Mouse (Mus musculus) CD4-positive, CD25-positive, alpha-beta regulatory T cell, adult 2 months (primary cell): Measurements from ENCODE around the gene Dirc2.

Source experiments
- DNase-seq: peaks from one replicate; pipeline ENCODE4 v3.0.0-alpha.2; 2012; ENCODE audit warnings: low read depth, low spot score

Gene Dirc2

DNA sequence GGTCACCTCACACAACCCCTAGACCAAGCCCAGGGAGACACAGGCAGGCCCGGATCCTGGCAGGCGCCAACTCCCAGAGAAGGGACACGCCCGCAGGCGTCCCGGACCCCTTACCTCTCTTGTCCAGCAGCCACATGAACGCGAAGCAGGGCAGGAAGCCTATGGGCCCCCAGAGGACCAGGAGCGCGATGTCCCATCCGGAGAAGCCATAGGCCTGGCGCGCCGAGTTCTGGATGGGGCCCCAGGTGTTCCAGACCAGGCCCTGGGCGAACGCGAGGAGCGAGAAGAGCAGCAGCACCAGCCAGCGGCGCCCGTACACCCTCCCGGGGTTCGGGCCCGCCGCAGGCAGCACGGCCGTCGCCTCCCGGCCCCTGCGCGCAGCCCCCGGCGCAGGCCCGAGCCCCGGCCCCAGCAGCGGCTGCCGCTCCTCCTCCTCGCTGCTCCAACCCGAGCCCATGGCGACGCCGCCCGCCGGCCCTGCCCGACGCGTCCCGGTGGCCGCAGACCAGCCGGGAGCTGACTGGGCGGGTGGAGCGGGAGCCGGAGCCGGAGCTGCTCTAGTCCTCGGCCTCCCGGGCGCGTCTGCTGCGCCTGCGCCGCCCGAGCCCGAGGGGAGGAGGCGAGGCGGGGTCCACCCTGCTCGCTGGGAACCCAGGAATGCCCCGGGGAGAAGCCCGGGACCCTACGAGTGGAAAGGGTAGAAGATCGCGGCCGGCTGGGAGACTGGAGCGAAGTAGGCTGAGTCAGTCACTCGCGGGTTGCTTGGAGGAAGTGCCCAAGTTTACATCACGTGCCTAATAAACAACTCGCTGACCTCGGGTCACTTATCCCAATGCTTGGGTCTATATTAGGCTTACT, at the start of gene Dirc2:
Gene Dirc2 (minus strand): TSS at position 572 of the 858 bp plus-strand sequence.
- DNase-seq, result peak; percentile 71

DNA sequence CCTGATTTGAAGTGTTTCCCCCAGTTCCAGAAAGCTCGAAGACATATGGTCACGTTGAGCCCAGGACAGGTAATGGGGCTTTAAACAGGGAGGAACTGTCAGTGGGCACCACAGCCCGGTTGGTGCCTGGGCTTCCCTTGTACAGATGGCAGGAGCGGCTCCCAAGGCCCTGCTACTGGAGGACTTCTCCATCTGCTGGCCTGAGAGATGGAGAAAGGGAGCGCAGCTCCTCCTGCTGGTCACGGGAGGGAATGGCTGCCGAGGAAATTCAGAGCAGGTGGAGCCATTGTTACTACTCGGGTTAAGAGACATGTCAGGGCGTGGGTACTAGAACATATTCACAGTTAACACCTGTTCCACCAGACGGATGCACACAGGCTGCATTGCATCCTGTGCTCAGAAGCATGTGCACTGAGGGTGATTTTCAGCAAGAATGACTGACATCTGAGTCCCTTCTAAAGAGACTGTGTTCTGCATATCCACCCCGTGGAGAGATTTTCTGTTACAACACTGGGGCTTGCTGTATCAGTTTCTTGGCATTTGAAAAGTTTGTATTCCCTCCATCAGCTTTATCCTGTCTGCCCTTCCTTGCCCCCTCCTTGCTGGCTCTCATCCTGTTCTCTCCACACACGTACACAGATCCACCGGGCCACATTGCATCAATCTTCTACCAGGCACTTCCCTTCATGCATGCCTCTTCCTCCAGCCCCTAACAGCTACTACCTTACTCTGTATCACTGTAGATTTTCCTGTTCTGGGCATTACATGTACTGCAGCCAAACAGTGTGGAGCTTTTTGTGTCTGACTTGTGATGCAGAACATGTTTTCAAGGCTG, 48.3 kb upstream of the Dirc2 start:
- DNase-seq, result peak; percentile 86

- no peak for DNase-seq
Observed at GRCm38 (mm10) chr16:35813119-35813518, 44.0 kb upstream of the Dirc2 start.

GRCm38 (mm10) chr16:35808838-35809237, 39.7 kb upstream of the Dirc2 start:
- no peak for DNase-seq

GRCm38 (mm10) chr16:35807663-35807992, 38.5 kb upstream of the Dirc2 start:
- no peak for DNase-seq

DNA sequence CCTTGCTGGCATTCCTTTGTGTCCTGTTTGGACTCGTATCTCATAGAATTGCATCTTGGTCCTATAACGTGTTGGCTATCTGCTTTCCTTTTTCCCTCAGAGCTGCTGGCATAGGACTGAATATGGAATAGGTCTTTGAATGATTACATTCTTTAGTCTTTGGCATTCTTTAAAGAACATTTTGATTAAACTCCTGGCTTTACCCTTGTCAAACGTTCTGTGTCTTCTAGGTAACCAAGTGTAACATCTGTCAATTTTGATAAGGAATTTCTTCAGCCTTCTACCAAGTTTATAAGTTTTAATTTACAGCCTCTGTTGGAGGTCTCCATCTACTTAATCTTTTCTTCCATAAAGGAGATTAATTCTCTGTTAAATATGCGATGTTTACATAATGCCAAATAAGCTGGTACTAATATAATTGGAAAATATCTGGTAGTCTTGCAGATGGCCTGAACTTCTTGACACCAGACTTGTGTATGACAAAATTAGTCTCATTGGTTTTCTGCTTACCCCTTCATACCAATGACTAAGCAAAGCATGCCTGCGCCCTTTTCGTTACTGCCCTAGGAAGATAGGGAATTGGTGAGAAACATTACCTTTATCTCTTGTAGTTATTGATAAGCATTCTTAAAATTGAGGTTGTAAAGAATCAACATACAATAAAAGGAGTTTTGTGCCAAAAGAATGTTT, 38.0 kb upstream of the Dirc2 start:
- no peak for DNase-seq

DNA sequence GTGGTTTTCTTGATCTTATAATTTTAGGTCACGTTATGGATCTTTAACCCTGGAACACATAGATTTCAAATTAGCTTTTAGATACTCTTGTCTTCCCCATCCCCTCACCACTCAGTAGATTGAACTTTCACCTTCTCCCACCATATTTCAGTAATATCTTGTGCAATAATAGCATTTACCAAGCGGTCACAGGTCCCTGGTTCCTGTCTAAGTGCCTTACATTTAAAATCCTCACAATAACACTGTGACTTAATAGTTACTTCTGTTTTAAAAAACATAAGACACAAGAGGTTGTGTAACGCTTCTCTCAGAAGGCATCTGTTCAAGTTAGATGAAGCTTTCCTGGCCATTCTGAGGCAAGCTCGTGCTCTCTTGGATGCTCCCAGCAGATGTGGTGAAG, 34.6 kb upstream of the Dirc2 start:
- no peak for DNase-seq

- no peak for DNase-seq
Observed at GRCm38 (mm10) chr16:35802163-35802562, 33.0 kb upstream of the Dirc2 start.

GRCm38 (mm10) chr16:35791962-35792521, 22.9 kb upstream of the Dirc2 start:
- DNase-seq, result peak; percentile 31

GRCm38 (mm10) chr16:35788330-35788729, 19.2 kb upstream of the Dirc2 start:
- DNase-seq, result no peak

DNA sequence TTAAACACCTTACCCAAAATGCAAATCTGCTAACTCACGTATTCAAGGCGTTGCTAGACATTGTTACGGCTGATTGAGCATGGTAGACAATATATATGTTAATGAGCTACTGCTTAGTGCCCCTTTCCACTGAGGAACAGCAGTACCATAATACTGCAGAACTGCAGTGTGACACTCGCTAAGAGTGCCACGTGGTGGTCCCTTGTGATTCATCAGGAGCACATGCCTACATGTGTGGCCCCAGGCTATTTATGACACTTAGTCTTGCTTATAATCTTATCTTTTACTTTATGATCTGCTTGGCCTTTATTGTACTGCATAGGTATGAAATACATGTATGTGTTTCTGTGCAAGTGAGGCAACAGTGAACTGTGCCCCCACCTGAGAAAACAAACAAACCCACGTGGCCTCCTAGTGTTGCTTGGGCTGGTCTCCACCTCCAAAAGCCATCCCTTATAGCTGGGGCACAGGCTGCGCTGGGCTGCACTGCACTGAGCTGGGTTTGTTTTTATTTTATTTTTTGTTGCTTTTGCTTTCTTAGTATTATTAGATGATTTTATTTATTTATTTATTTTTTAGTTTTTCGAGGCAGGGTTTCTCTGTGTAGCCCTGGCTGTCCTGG, 18.5 kb upstream of the Dirc2 start:
- DNase-seq, result no peak

DNA sequence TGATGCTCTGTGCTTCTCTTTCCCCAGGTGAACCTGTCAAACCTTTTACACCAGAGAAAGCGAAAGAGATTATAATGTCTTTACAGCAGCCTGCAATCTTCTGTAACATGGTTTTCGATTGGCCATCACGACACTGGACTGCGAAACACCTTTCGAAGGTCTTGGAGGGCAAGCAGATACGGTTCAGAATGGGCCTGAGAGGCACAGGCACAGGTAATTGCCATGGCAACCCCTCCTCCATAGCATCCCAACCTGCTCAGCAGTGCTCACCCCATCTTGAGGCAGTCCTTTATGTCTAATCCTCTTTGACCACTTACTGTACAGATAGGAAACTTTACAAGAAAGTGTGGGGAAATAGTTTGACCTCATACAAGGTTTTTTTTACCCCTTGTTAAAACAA, 18.0 kb upstream of the Dirc2 start:
- no peak for DNase-seq

- no peak for DNase-seq
Observed at GRCm38 (mm10) chr16:35784134-35784725, 15.1 kb upstream of the Dirc2 start.

- DNase-seq, result no peak
Observed at GRCm38 (mm10) chr16:35783207-35783573, 14.0 kb upstream of the Dirc2 start.

GRCm38 (mm10) chr16:35782451-35783206, 13.5 kb upstream of the Dirc2 start:
- no peak for DNase-seq

DNA sequence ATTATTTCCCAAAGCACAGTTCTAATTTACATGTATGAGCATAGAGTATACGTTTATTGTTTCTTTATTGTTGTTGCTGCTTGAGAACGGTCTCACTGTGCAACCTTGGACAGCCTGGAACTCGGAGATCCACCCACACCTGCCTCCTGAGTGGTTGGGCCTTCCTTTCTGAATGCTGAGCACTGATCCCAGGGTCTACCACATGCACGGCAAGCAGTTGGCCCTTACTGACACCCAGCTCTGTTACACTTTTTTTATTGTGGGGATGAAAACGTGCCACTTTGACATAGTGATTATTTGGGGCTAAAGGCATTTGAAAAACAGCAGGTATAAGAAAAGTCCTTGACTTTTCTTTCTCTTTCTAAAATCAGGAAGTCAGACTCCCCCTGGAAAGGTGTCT, 12.5 kb upstream of the Dirc2 start:
- no peak for DNase-seq

- DNase-seq, result no peak
Observed at GRCm38 (mm10) chr16:35781096-35781495, 11.9 kb upstream of the Dirc2 start.

DNA sequence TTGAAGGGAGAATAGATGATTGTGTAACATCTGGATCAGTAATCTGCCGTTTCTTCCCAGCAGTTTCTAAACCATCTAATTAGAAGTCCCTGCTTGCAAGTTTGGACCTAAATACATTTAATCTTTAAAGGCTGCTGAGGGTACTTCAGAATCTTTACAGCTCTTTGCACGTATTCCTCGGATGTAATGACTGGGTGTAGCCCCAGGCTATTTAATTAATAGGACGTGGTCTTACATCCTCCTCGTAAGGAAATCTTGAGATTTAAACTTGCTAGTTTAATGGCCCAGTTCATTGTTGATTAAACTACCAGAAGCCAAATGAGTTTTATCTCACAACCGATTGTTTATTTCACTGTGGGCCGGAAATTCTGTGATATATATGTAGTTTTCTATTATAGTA, 10.5 kb upstream of the Dirc2 start:
- DNase-seq, result no peak

DNA sequence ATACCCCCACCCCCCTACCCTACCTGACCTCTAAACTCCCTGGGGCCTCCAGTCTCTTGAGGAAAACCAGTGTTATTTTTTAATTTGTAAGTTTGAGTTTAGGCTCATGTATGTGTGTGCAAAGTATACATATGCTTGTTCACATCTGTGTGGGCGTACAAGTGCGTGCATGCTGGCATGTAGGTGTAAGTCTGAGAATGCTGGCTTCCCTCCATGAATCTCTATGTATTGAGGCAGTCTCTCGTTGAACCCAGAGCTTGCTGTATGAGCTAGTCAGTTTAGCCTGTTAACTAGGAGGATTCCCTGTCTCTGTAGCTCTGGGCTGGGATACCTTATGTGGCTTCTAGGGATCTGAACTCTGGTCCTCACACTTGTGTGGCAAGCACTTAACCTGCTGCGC, 8.6 kb upstream of the Dirc2 start:
- no peak for DNase-seq

DNA sequence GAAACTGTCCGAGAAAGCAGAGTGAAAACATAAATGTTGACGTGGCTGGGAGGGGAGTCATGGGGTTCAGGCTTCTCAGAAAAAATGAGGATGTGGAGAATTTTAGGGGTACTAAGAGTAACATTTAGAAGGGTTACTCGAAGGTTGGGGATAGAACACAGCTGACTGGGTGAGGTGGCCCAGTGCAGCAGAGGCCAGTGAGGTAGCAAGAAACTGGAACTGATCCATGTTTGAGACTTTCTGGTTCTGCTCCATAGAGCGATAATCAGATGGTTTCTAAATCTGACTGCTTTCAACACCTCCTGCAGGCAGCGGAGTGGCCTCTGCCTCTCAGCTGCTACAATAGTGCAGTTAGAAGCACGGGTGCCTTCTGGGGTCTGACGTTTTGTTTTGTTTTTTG, 7.6 kb upstream of the Dirc2 start:
- no peak for DNase-seq
